Mouse (Mus musculus) C2C12 (cell line): ENCODE results near the gene Plk5.

Source experiments
- CTCF ChIP-seq: IDR thresholded peaks from one replicate; pipeline ENCODE4 v1.5.1; 2011; ENCODE audit not compliant: control insufficient read depth, insufficient read depth, insufficient read length
- FOSL1 ChIP-seq: IDR thresholded peaks from one replicate; pipeline ENCODE4 v1.8.0; 2011; ENCODE audit warnings: mild to moderate bottlenecking, low read length; ENCODE audit not compliant: poor library complexity, insufficient read depth, severe bottlenecking
- MAX ChIP-seq: IDR thresholded peaks from one replicate; pipeline ENCODE4 v1.6.1; 2011; ENCODE audit warnings: mild to moderate bottlenecking, control low read depth
- MYOD1 ChIP-seq: IDR thresholded peaks from one replicate; pipeline ENCODE4 v1.6.1; 2011; ENCODE audit warnings: low read depth; ENCODE audit not compliant: control insufficient read depth, insufficient read length
- MYOG ChIP-seq: IDR thresholded peaks from one replicate; pipeline ENCODE4 v1.6.1; 2011; ENCODE audit not compliant: control insufficient read depth, insufficient read length; ENCODE audit errors: extremely low read depth
- USF1 ChIP-seq: IDR thresholded peaks from one replicate; pipeline ENCODE4 v1.6.1; 2011; ENCODE audit warnings: low read depth, mild to moderate bottlenecking, control low read depth, moderate library complexity

GRCm38 (mm10) chr10:80371983-80372382 lies 15.7 kb downstream of the Plk5 start:
- no peak for TF ChIP-seq CTCF
- no peak for TF ChIP-seq MAX
- TF ChIP-seq MYOG = no peak
- no peak for TF ChIP-seq USF1
- TF ChIP-seq FOSL1 = no peak
- no peak for TF ChIP-seq MYOD1
